Mouse (Mus musculus) erythroid progenitor cell, adult 5-6 weeks (primary cell): ENCODE results near the gene Klrb1c. TPM values are rescaled to one million over a fixed set of nuclear protein-coding genes. Genes with fewer than 3 reads are reported as not detected.
A peak's percentile ranks its signal among the peaks of the same experiment; 100 is the strongest.
"Not testable (repeated sequence)": the region's sequence is repeated elsewhere in the genome, so short reads cannot be mapped to it uniquely, and the experiment has no call there.

ENCODE experiments used
- ATAC-seq: replicated peaks from 2 replicates; pipeline ENCODE4 v1.8.0; 2016; ENCODE audit warnings: moderate number of reproducible peaks, mild to moderate bottlenecking, moderate TSS enrichment, inconsistent platforms; ENCODE audit not compliant: poor library complexity, low FRiP score, severe bottlenecking
- total RNA-seq, 2 experiments: library from RNA; stranded (forward) in 1 of 2; stranded (reverse) in 1 of 2; fragments of 150-400 nt in 1 of 2; fragments of 186-747, 209-891 nt in 1 of 2; gene quantifications; 2 replicates each; pipeline versions ENCODE4 v1.2.3 to v1.2.4; 2015 to 2017; ENCODE audit warnings: low replicate concordance in 2 of 2

Gene Klrb1c
- total RNA-seq, 2 experiments from 2014 or later: 1.5 TPM; not detected in 1

DNA sequence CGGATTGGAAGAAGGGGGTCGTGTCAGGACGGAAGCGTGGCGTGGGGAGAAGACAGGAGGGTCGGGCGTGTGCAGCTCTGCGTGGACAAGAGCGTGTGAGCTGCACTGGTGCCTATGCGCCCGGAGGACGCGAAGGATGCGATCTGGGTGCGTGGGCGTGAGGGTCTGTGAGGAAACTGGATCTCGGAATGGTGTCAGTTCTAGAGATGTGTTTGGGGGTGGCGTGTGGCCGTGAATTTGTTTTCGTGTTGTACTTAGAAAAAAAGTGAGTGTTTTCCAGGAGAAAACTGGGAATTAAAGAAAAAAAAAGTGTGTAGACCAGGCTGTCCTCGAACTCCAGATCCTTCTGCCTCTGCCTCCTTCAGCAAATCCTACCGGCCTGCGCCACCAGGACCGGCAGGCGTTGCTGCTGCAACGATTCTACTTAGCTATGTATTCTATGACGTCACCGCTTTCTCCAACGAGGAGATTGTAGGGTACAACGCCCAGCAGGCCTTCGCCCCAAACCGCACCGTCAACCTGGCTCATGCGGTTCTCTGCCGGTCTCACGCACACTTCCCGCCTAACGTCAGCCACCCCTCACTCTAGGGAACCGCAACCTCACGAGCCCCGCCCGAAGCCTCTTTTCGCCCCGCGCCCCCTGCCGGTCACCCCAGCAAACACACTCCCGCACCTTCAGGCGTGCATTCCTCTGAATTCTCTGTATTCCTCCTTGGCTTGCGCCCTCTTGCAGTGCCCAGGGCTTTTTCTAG, 10.3 kb upstream of the Klrb1c start:
- peak; percentile 83 for ATAC-seq

GRCm38 (mm10) chr6:128798772-128799143, 9.7 kb upstream of the Klrb1c start:
- ATAC-seq: peak; percentile 13; the same call in 1 of the 2 replicates

GRCm38 (mm10) chr6:128797936-128798771, 9.1 kb upstream of the Klrb1c start:
- ATAC-seq: no peak

GRCm38 (mm10) chr6:128797185-128797905, 8.3 kb upstream of the Klrb1c start:
- no peak for ATAC-seq

DNA sequence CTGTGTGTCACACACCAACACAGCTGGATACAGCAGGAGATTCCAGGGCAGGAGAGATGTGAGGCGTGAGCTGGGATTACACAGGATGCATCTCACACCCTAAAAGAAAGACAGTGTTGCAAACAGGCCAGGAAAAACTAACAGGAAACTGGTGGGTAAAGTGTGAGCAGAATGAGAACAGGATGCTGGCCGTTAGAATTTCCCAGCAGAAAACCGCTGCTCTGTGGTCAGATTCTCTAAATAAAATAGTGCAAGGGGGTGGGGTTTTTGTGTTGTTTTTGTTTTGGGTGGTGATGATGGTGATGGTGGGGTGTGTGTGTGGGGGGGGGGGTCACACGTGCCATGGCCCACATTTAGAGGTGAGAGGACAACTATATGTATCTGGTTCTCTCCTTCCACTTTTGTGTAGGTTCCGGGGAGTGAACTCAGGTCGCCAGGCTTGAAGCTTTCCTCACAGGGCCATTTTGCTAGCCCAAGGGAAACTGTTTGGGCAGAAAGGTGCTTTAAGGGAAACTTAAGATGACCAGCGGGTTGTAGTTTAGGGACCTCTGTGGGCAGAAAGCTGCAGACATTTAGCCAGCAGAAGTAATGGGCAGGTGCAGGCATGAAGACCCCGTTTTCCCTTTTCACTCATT, 7.4 kb upstream of the Klrb1c start:
- no peak for ATAC-seq

DNA sequence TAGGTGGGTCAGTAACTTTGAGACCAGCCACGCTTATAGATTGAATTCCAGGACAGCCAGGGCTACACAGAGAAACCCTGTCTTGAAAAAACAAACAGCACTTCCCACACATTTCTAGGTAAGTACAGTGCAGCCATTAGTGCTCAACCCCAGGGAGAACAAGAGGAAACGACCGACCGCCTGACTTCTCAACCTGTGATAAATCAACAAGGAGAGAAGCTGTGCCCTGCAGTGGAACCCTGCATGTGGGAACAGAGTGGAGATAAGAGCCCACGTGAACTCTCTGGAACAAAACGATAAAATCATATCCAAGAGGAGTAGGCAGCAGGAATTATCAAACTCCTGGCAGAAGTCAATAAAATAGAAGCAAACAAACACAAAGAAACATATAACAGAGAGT, 4.7 kb upstream of the Klrb1c start:
- no peak for ATAC-seq

DNA sequence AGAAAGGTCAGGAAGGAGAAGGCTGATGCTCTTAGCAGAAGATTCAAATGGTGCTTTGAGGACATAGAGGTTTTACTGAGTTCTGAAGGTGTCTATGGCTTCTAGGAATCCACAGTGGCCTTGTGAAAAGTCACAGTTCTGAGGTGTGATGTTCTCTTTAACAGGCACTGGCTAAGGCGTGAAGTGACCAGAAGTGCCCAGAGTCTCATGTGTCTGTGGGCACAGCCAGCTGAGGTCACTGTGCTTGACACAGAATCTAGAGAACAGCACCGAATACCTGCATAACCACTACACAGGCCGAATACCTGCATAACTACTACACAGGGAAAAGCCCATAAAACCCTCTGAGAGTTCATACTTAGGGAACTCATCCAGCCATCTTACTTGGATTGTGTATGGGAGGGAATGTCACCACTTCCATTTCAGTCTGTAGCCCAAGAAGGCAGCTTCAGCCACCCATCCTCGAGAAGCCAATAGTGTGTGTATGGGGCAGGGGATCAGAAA, 1.5 kb upstream of the Klrb1c start:
- ATAC-seq: not testable (repeated sequence)

- no peak for ATAC-seq
Measured at GRCm38 (mm10) chr6:128788517-128788916, 498 bp downstream of the Klrb1c start.

GRCm38 (mm10) chr6:128786396-128786795, 2.6 kb downstream of the Klrb1c start:
- ATAC-seq: not testable (repeated sequence)

DNA sequence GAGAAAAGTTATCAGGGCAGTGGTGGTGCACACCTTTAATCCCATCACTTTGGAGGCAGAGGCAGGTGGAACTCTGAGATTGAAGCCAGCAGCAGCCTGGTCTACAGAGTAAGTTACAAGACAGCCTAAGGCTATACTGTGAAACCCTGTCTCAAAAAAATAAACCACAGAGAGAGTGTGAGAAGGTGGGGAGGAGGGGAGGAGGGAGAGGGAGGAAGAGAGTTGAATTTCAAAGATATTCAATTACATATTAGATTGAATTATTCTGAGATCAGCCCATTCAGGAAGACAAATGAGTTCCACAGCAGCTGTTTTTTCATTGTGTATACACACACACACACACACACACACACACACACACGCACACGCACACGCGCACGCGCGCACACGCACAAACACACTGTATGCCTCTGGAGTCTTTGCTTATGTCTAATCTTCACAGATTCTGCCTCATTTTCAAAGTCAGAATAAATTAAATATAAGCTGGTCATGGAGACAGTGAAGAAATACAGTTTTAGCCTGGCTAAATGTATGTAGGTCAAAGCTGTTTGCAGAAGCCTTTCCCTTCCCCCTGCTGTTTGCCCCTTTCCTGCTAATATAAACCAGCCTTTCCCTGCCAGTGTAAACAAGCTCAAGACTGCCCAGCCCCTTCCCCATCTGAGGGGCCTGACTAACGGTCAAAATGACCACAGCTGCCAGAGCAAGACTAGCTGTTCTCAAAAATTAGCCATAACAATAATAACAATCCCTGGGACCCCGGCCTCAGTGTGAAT, 19.3 kb downstream of the Klrb1c start:
- no peak for ATAC-seq

DNA sequence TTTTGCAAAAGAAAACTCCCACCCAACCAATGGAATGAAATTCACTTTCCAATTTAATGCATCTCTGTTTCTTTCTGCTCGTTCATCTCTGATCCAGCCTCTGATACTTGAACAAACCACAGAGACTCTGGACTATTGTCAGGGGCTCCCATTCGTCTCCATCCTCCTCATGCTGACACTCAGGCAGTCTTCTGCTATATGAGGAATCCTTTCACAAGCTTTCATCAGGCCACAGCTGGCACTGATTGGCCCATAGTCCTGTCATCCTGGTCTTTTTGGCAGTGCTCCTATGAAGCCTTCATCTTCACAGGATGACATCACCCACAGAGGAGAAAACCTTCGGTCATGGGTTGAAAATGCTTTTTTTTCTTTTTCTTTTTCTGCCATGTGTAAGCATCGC, 21.0 kb downstream of the Klrb1c start:
- no peak for ATAC-seq

- ATAC-seq: 0 out of 2 replicates have a peak, but pooled peaks have one; percentile 51
Measured at GRCm38 (mm10) chr6:128766486-128767254, 22.3 kb downstream of the Klrb1c start.

- ATAC-seq: no peak
Measured at GRCm38 (mm10) chr6:128765211-128765610, 23.8 kb downstream of the Klrb1c start.

DNA sequence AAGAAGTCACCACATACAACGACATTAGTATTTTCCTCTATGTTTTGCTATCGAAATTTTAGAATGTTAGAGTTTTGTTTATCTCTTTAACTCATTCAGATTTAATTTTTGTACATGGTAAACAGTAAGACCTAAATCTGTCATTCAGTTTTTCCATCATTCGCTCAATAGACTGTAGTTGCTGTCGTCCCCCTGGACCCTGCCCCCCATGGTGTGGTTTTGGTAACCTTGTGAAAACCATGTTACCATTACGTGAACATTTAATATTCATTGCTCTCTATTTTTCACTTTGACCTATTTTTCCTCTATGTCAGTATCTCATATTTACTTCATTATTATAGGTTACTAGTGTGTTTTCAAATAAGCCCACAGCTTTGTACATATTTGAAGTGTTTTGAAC, 24.4 kb downstream of the Klrb1c start:
- no peak for ATAC-seq

DNA sequence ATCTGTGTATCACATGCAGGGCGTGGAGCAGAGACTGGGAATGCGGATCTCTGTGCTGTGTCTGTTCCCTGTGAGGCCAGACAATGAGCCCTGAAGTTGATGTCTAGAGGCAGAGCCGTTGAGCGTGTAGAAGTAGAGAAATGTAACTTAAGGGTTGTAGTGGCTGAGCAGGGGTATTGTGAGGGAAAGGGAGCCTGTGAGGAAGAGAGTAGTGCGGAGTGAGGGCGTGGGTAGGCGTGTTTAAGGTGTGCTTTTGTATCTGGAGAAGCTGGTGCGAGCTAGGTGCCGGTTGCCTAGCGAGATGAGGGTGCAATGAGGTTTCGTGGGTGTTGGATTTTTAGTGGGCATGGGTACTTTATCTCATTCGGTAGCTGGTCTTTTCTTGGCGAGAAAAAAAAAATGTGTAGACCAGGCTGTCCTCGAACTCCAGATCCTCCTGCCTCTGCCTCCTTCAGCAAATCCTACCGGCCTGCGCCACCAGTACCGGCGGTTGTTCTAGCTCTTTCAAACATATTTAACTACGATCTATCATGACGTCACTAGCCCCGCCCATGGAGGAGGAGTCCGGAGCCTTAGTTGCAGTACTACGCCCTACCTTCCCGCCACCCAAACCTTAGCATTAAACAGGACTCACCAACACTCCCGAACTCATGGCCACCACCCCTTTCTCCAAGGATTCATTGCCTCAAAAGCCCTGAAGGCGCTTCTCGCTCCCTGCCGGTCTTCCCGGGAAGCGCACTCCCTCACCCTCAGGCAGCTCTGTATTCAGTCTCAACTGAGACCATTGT, 25.1 kb downstream of the Klrb1c start:
- ATAC-seq: peak; percentile 82

GRCm38 (mm10) chr6:128762892-128763670, 25.9 kb downstream of the Klrb1c start:
- ATAC-seq: not testable (repeated sequence)

- ATAC-seq: no peak
Measured at GRCm38 (mm10) chr6:128761144-128761540, 27.9 kb downstream of the Klrb1c start.
